Mouse (Mus musculus): ENCODE results near the gene Skida1. TPM values are rescaled to one million over a fixed set of nuclear protein-coding genes. Genes with fewer than 3 reads are reported as not detected.

Gene Skida1
- polyA plus RNA-seq, 1 experiment from 2014 or later: 10.3 TPM

- H3K9ac ChIP-seq: peak overlapping the region; percentile 95
- no peaks in the 10 kb centered on the region for H3K27me3 ChIP-seq
- H3K4me2 ChIP-seq: peak overlapping the region; percentile 77
- H3K36me3 ChIP-seq: no peaks in the 10 kb centered on the region
- peaks cover 49% of the 10 kb centered on the region for H3K4me1 ChIP-seq
- no peaks in the 10 kb centered on the region for H3K9me3 ChIP-seq (replicated peaks)
- 0% methylated on average over 4 of the region's 4 CpGs for WGBS
- ATAC-seq (replicated peaks; ENCODE audit: low FRiP score): no peak
- peak overlapping the region; percentile 77 for H3K4me3 ChIP-seq (replicated peaks)
- peak overlapping the region; percentile 99 for H3K27ac ChIP-seq
These were observed 2.7 kb downstream of the Skida1 start for GRCm38 (mm10) chr2:18046186-18046585.

GRCm38 (mm10) chr2:18045781-18046181 is 3.1 kb downstream of the Skida1 start:
- Histone ChIP-seq H3K9me3 (replicated peaks) (no peaks in the 10 kb centered on the region), H3K4me1 (peaks cover 51% of the 10 kb centered on the region), H3K4me2 (peak overlapping the region; percentile 77), H3K27me3 (no peaks in the 10 kb centered on the region), H3K9ac (peak overlapping the region; percentile 95), H3K36me3 (no peaks in the 10 kb centered on the region), H3K4me3 (replicated peaks) (peak overlapping the region; percentile 77), H3K27ac (peak overlapping the region; percentile 99)
- WGBS: 14% methylated on average over 6 of the region's 6 CpGs
- ATAC-seq (replicated peaks; ENCODE audit: low FRiP score): no peak

DNA sequence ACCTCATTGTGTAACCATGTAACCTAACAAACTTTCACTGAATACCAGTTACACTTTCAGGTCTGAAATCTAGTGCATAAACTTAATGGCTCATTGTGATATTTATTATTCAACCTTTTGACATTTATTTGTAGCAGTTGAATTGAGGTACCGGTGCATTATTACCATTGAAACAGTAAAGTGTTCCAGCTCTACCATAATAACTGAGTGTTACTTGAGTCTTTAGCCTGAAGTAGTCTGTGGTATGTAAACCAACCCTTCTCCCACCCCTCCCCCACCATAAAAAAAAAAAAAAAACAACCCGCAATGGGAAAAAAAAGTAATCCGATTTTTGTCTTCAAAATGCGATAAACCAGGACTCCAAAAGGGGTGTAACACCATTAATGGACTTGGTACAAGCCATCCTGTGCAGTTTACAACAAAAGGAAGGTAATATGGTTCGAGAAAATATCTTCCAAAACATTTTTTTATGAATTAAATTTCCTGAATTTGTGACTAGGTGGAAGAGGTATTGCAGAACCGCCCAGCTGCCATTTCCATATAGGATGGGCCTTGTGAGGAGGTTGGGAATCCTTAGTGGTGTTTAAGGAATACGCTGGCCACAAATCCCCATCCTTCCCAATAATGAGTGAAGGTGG is 3.6 kb downstream of the Skida1 start:
- WGBS: 9% methylated on average over 7 of the region's 7 CpGs
- H3K9me3 ChIP-seq (replicated peaks): no peaks in the 10 kb centered on the region
- peaks cover 51% of the 10 kb centered on the region for H3K4me1 ChIP-seq
- peak overlapping the region; percentile 99 for H3K27ac ChIP-seq
- no peaks in the 10 kb centered on the region for H3K36me3 ChIP-seq
- H3K27me3 ChIP-seq: no peaks in the 10 kb centered on the region
- H3K4me2 ChIP-seq: peak overlapping the region; percentile 77
- ATAC-seq (replicated peaks; ENCODE audit: low FRiP score): no peak
- H3K4me3 ChIP-seq (replicated peaks): peak overlapping the region; percentile 77
- peak overlapping the region; percentile 95 for H3K9ac ChIP-seq

DNA sequence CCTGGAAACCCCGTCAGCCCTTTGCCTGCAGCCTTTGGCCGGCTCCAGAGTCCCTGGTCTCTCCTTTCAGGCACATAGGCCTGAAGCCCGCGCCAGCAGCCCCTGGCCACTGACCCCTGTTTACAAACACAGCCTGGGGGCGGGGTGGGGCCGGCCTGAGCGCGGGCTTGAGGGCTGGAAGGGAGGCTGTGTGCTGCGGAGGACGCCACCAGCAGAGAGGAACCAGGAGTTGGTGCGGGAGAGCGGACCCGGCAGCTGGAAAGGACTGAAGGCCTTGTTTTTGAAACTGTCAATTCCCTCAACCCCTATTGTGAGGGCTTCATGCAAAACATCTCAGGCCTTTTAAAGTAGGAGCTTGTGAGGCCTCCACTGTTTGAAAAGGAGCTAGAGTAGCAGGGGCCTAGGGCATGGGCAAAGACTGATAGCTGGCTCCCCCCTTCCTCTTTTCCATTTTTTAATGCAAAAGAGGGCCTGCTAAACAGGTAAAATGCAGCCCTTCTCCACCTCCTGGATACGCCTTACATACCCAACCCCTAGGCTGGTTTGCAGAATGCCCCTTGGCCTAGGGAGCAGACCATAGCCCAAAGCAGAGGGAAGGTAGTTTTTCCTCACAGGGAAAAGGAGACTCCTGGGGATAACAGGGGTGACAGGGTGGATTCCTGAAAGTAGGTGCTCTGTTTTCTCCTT is 7.5 kb downstream of the Skida1 start:
- H3K4me3 ChIP-seq (replicated peaks): peak overlapping the region; percentile 24

DNA sequence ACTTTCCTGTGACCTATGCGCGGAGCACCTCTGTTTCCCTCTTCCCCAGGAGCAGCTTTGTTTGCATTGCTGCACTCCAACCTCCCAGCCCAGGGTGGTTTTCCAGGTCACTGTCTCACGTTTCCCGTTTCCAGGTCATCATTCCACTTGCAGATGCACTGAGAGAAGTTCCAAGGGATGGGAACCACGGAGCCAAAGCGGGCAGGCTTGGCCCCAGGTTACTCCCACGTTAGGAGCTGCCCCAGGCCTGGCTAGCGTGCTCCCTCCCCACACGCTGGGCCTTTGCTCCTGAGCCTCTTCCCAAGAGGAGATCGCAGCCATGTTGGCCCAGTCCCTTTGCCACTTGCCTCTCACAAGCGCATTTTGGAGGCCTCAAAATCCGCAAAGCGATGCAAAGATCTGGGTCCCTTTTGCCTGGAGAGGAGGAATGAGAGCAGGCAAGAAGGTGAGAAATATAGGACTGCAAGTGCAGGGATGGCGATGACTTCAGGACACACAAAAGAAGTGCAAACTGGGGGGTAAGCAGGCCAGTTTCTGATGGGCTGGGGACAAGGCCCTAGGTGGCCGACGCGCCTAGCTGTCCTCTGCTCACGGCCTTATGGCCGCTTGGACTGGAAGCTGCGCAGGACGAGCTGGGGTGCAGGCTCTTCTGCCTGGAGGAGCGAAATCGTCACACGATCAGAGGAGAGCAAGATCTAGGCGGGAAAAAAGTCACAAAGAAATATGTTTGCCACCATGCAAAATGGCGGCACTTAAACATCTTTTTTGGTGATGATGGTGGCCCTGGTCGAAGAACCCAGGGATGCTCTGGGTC is 8.3 kb downstream of the Skida1 start:
- no peaks in the 10 kb centered on the region for H3K9me3 ChIP-seq (replicated peaks)
- no peaks in the 10 kb centered on the region for H3K36me3 ChIP-seq
- WGBS: 33% methylated on average over 27 of the region's 27 CpGs
- peak overlapping the region; percentile 57 for H3K4me2 ChIP-seq
- peak overlapping the region; percentile 33 for H3K9ac ChIP-seq
- H3K27ac ChIP-seq: peak overlapping the region; percentile 91
- peak; percentile 83 for ATAC-seq (replicated peaks; ENCODE audit: low FRiP score)
- peak overlapping the region; percentile 24 for H3K4me3 ChIP-seq (replicated peaks)
- H3K4me1 ChIP-seq: peaks cover 56% of the 10 kb centered on the region
- no peaks in the 10 kb centered on the region for H3K27me3 ChIP-seq

More for the DNA sequence above, 7.5 kb downstream of the Skida1 start:
- Histone ChIP-seq H3K4me2 (peak overlapping the region; percentile 57), H3K36me3 (no peaks in the 10 kb centered on the region), H3K27me3 (no peaks in the 10 kb centered on the region), H3K4me1 (peaks cover 56% of the 10 kb centered on the region), H3K9me3 (replicated peaks) (no peaks in the 10 kb centered on the region), H3K9ac (peak overlapping the region; percentile 33), H3K27ac (peak overlapping the region; percentile 91)
- 15% methylated on average over 14 of the region's 14 CpGs for WGBS
- peak; percentile 74 for ATAC-seq (replicated peaks; ENCODE audit: low FRiP score)

DNA sequence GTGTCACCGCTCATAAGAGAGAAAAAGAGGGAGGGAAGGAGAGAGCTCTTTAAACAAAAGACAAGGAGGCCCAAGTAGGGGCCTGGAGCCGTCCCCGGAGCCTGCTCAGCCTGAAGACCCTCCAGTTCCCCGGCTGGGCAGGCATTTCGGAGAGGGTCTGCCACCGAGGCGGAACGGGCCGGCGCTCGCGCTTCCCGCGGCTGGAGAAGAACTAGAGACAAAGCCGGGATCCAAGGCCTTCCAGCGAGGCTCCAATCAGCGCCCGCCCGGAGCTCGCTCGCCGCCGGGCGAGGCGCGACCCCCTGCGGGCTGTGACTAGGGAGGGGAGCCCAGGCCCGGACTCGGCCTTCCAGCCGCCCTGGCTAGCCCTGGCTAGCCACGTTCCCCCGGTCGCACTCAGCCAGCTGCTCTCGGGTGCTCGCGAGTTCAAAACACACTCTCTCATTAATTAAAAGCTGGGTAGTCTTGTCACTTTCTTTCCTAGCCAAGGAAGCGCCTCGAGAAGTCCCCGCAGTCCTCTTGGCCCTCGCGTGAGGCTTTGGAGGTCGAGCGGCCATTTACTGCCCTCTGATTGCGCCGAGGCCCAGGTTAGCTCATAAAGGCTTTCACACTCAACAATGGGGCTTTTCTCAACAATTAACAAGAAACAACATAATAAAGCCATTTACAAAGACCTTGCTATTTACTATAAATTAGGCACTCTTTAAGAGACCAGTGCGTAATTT is 9.1 kb downstream of the Skida1 start:
- peaks cover 61% of the 10 kb centered on the region for H3K4me1 ChIP-seq
- peak; percentile 57 for ATAC-seq (replicated peaks; ENCODE audit: low FRiP score)
- H3K36me3 ChIP-seq: no peaks in the 10 kb centered on the region
- H3K4me3 ChIP-seq (replicated peaks): peak overlapping the region; percentile 21
- H3K27me3 ChIP-seq: no peaks in the 10 kb centered on the region
- peak overlapping the region; percentile 91 for H3K27ac ChIP-seq
- no peaks in the 10 kb centered on the region for H3K9me3 ChIP-seq (replicated peaks)
- WGBS: 9% methylated on average over 45 of the region's 46 CpGs
- peak overlapping the region; percentile 57 for H3K4me2 ChIP-seq
- H3K9ac ChIP-seq: peak overlapping the region; percentile 45

- 54% methylated on average over 10 of the region's 10 CpGs for WGBS
- H3K36me3 ChIP-seq: no peaks in the 10 kb centered on the region
- H3K9ac ChIP-seq: no peak overlapping the region
- H3K4me3 ChIP-seq (replicated peaks): no peak overlapping the region
- peak overlapping the region; percentile 91 for H3K27ac ChIP-seq
- H3K4me1 ChIP-seq: peaks cover 66% of the 10 kb centered on the region
- no peaks in the 10 kb centered on the region for H3K9me3 ChIP-seq (replicated peaks)
- no peak for ATAC-seq (replicated peaks; ENCODE audit: low FRiP score)
- H3K27me3 ChIP-seq: no peaks in the 10 kb centered on the region
- no peak overlapping the region; the same call in 1 of the 2 replicates for H3K4me2 ChIP-seq
These were observed 9.9 kb downstream of the Skida1 start for GRCm38 (mm10) chr2:18038895-18039371.

- WGBS: 48% methylated on average over 3 of the region's 3 CpGs
- H3K9ac ChIP-seq: no peak overlapping the region
- ATAC-seq (replicated peaks; ENCODE audit: low FRiP score): no peak
These were observed 10.6 kb downstream of the Skida1 start for GRCm38 (mm10) chr2:18038141-18038752.

GRCm38 (mm10) chr2:18037491-18037890 is 11.4 kb downstream of the Skida1 start, which contains the start of gene A930004D18Rik:
Gene A930004D18Rik, minus strand, starts transcription at chr2:18037737.
- Histone ChIP-seq H3K4me1 (peaks cover 69% of the 10 kb centered on the region), H3K4me2 (no peak within 1 kb of the TSS), H3K4me3 (replicated peaks) (no peak within 1 kb of the TSS), H3K9ac (no peak within 1 kb of the TSS), H3K9me3 (replicated peaks) (no peaks in the 10 kb centered on the region), H3K27ac (peak within 1 kb of the TSS; percentile 91; the same call in 1 of the 2 replicates), H3K36me3 (no peaks in the 10 kb centered on the region), H3K27me3 (no peaks in the 10 kb centered on the region)
- WGBS: 74% methylated on average over 2 of the region's 2 CpGs
- no peak for ATAC-seq (replicated peaks; ENCODE audit: low FRiP score)

More at GRCm38 (mm10) chr2:18038141-18038752, 10.6 kb downstream of the Skida1 start:
- Histone ChIP-seq H3K9me3 (replicated peaks) (no peaks in the 10 kb centered on the region), H3K4me2 (no peak overlapping the region), H3K27ac (peak overlapping the region; percentile 91; the same call in 1 of the 2 replicates), H3K4me3 (replicated peaks) (no peak overlapping the region), H3K27me3 (no peaks in the 10 kb centered on the region), H3K4me1 (peaks cover 69% of the 10 kb centered on the region), H3K36me3 (no peaks in the 10 kb centered on the region)

DNA sequence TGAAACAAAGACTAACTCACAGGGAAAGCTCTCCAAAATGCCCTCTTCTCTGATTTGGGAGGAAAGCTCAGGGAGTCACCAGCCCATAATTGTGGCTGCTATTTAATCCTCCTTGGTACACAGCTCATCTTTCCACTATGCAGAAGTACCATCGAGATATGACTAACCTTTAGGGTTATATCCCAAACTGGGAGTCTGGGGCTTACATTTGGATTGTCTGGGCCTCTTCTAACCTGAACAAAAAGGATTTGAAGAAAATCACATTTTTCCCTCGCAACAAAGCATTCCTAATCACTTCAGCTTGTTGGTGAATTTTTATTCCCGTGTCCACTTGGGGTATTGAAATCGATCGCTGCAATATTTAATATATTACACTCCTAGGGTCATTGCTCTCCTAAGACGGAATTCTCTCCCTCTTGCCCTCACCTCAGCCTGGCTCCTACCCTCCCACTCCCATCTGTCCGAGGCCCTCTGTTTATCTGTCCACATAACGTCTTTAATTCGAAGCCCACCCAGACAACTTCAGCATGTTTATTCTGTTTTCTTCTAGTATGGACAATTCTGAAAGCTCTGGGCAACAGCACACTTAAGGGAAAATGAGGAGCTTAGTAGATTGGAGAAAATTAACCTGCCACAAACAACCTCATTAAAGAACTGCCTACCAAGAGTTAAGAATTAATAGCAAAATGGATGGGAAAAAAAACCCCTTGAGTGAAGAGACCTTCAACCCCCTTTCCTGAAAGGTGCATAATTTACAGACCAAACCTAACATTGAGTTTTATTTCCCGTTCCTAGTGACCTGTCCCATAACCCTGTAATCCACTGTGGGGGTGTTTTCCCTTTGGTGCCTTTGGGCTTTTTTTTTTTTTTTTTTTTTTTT is 14.2 kb downstream of the Skida1 start:
- H3K4me2 ChIP-seq: no peak overlapping the region
- no peaks in the 10 kb centered on the region for H3K27me3 ChIP-seq
- no peak for ATAC-seq (replicated peaks; ENCODE audit: low FRiP score)
- no peaks in the 10 kb centered on the region for H3K9me3 ChIP-seq (replicated peaks)
- H3K4me1 ChIP-seq: peaks cover 64% of the 10 kb centered on the region
- 36% methylated on average over 10 of the region's 10 CpGs for WGBS
- peak overlapping the region; percentile 83 for H3K27ac ChIP-seq
- no peak overlapping the region for H3K9ac ChIP-seq
- H3K36me3 ChIP-seq: no peaks in the 10 kb centered on the region
- no peak overlapping the region for H3K4me3 ChIP-seq (replicated peaks)
